Mouse (Mus musculus) forebrain, embryonic 14.5 days (tissue): Measurements from ENCODE around the gene Zc3h10. TPM values are rescaled to one million over a fixed set of nuclear protein-coding genes. Genes with fewer than 3 reads are reported as not detected.
"Not testable (repeated sequence)": the region's sequence is repeated elsewhere in the genome, so short reads cannot be mapped to it uniquely, and the experiment has no call there.

Source experiments
- ATAC-seq: fragments of 200-750 bp; cut with Nextera tagmentation; 2 replicates; pipeline ENCODE4 v1.8.0; 2017; ENCODE audit warnings: mild to moderate bottlenecking, moderate library complexity
- DNase-seq: peaks from one replicate; pipeline ENCODE4 v3.0.0-alpha.2; 2015; ENCODE audit warnings: low spot score
- H3K27ac ChIP-seq: fragments of 300-500 bp; sonication (generic); 2 replicates; pipeline ENCODE4 v1.5.1; 2014; ENCODE audit warnings: low read depth, mild to moderate bottlenecking, control low read depth, low read length, moderate library complexity
- H3K27me3 ChIP-seq: fragments of 300-500 bp; sonication (generic); replicated peaks from 2 replicates; pipeline ENCODE4 v1.6.1; 2014; ENCODE audit warnings: low read length, control low read depth, mixed read lengths; ENCODE audit not compliant: control insufficient read depth, insufficient read depth
- H3K36me3 ChIP-seq: fragments of 300-500 bp; sonication (generic); 2 replicates; pipeline ENCODE4 v1.6.1; 2014; ENCODE audit warnings: low read length, control low read depth; ENCODE audit not compliant: control insufficient read depth, insufficient read depth
- H3K4me1 ChIP-seq: fragments of 300-500 bp; sonication (generic); 2 replicates; pipeline ENCODE4 v1.6.1; 2014; ENCODE audit warnings: antibody characterized with exemption, low read length, control low read depth; ENCODE audit not compliant: control insufficient read depth, insufficient read depth
- H3K4me2 ChIP-seq: fragments of 300-500 bp; sonication (generic); 2 replicates; pipeline ENCODE4 v1.6.1; 2014; ENCODE audit warnings: mild to moderate bottlenecking, control low read depth, low read length
- H3K4me3 ChIP-seq: fragments of 300-500 bp; sonication (generic); 2 replicates; pipeline ENCODE4 v1.5.1; 2014; ENCODE audit warnings: low read depth, low read length, control low read depth
- H3K9ac ChIP-seq: fragments of 300-500 bp; sonication (generic); 2 replicates; pipeline ENCODE4 v1.6.1; 2014; ENCODE audit warnings: mild to moderate bottlenecking, low read length, control low read depth, moderate library complexity
- H3K9me3 ChIP-seq: fragments of 300-500 bp; sonication (generic); replicated peaks from 2 replicates; pipeline ENCODE4 v1.6.1; 2016; ENCODE audit warnings: low read length, control low read depth, mixed read lengths; ENCODE audit not compliant: control insufficient read depth
- WGBS: fragments of 180-500 bp; shearing (Covaris S2); extraction: QIAGEN DNeasy Blood & Tissue Kit; methylation state at CpG from one replicate; pipeline ENCODE4 v1.1.7; 2014; 5-methylcytosine and 5-hydroxymethylcytosine counted together
- polyA plus RNA-seq: library from polyadenylated mRNA; unstranded; fragments of >200 nt; fragmentation: Nextera tagmentation; extraction: Ambion mirVana; gene quantifications from 2 replicates; pipeline ENCODE4 v1.2.1, GENCODE M21; 2014

Zc3h10 gene
- polyA plus RNA-seq, 1 experiment from 2014 or later = 16.2 TPM

DNA sequence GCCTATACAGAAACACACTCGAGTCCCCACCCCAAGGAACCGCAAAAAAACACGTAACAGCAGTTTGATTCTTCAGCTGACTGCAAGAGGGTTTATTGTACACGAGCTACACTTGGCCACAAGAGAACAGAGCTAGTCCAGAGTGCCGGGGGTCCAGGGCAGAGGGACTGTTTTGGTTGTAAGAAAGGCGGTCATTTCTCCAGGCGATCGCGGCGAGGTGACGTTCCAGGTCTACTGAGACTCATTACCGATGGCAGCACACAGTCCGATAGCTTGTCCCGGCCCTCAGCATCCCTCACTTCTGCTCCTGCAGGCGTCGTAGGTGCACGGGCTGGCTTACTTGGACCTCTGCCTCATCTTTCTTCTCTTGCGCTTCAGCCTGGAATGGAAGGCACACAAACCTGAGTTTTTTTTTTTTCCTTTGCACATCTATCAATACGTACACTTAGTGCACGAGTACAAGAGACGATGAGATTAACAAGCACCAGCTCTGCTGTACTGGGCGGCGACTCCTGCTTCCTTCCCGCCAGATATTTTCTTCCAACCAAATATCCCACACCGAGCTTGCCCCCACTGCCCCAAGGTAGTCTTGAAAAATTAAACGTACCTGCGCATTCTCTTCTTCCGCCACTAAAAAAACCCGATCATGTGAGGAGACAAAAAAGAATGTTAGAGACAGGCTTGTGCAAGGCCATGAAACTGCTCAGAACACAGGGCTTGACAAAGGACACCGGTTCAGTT lies 647 bp upstream of the Zc3h10 start:
- under 1% methylated on average over 20 of the region's 30 CpGs for WGBS
- ATAC-seq, H3K9me3 ChIP-seq, DNase-seq, H3K4me1 ChIP-seq, H3K27me3 ChIP-seq: not testable (repeated sequence)
- Histone ChIP-seq H3K36me3 (peaks cover 27% of the 10 kb centered on the region), H3K27ac (peak overlapping the region; percentile 97), H3K4me2 (peak overlapping the region; percentile 87), H3K9ac (peak overlapping the region; percentile 92), H3K4me3 (peak overlapping the region; percentile 63)

DNA sequence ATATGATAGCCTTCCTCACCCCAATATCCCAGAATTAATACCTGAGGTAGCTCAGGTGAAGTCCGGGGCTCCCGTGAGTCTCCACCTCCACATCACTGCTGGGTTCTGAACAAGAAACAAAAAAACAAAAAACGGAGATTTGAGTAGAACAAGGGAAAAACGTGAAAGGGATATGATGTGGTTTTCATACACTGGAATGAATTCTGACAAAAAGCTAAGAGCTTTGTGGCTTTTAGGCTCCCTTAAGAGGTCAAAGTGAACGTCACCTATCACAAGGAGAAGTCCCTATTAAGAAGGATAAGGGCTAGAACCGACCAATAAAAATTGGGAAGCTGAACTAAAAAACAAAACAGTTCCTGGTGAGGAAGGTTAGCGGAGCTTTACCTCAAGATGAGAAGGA lies 787 bp downstream of the Zc3h10 start:
- peak overlapping the region; percentile 63 for H3K4me3 ChIP-seq
- peak overlapping the region; percentile 97 for H3K27ac ChIP-seq
- peaks cover 7% of the 10 kb centered on the region; the same call in 1 of the 2 replicates for H3K4me1 ChIP-seq
- DNase-seq (no peak), ATAC-seq (no peak)
- 25% methylated on average over 7 of the region's 7 CpGs for WGBS
- peak overlapping the region; percentile 87 for H3K4me2 ChIP-seq
- peak overlapping the region; percentile 71 for H3K9ac ChIP-seq
- no peaks in the 10 kb centered on the region for H3K9me3 ChIP-seq
- no peaks in the 10 kb centered on the region for H3K27me3 ChIP-seq
- H3K36me3 ChIP-seq = peaks cover 41% of the 10 kb centered on the region

DNA sequence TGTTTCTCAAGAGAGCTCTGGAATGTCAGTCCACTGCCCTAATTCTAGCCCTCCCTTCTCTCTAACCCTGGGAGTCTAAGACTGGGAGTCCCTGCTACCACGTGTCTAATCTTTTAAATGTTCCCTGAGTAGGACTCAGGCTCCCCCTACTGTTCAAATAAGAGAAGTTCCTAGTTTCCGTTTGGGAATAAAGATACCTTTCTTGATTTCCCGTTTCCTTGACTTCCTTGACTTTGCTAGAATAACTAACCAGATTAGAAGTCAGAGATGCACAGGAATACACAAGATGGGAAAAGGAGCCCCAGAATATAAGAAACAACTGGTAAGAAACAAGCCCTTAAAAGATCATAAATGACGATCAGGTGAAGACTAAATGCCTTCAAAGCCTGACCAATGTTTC lies 1.2 kb downstream of the Zc3h10 start:
- ATAC-seq (no peak), DNase-seq (peak; percentile 79)
- Histone ChIP-seq H3K27me3 (no peaks in the 10 kb centered on the region), H3K4me3 (peak overlapping the region; percentile 63), H3K36me3 (peaks cover 44% of the 10 kb centered on the region), H3K9me3 (no peaks in the 10 kb centered on the region), H3K4me2 (peak overlapping the region; percentile 87), H3K4me1 (peaks cover 7% of the 10 kb centered on the region; the same call in 1 of the 2 replicates), H3K9ac (peak overlapping the region; percentile 71; the same call in 1 of the 2 replicates), H3K27ac (no peak overlapping the region)
- WGBS = 14% methylated on average over 4 of the region's 4 CpGs

DNA sequence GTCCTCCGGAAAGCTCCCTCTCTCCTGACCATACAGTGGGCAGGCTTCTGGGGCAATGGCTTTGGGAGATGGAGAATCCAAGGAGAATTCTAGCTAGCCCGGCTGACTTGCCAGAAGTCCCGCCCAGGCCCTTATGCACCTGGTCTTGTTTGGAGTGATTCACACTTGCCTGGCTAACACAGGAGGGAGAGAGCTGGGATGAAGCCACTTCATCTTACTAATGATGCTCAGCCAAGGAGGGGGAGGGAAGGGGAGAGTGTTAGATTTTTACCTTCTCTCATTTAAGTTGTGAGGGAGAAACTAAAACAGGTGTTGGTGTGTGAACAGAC lies 2.0 kb downstream of the Zc3h10 start:
- Histone ChIP-seq H3K9me3 (no peaks in the 10 kb centered on the region), H3K4me1 (peaks cover 7% of the 10 kb centered on the region; the same call in 1 of the 2 replicates), H3K4me3 (no peak overlapping the region), H3K36me3 (peaks cover 48% of the 10 kb centered on the region), H3K4me2 (no peak overlapping the region), H3K9ac (no peak overlapping the region), H3K27ac (no peak overlapping the region), H3K27me3 (no peaks in the 10 kb centered on the region)
- DNase-seq (no peak), ATAC-seq (no peak)
- 94% methylated on average over 3 of the region's 3 CpGs for WGBS

DNA sequence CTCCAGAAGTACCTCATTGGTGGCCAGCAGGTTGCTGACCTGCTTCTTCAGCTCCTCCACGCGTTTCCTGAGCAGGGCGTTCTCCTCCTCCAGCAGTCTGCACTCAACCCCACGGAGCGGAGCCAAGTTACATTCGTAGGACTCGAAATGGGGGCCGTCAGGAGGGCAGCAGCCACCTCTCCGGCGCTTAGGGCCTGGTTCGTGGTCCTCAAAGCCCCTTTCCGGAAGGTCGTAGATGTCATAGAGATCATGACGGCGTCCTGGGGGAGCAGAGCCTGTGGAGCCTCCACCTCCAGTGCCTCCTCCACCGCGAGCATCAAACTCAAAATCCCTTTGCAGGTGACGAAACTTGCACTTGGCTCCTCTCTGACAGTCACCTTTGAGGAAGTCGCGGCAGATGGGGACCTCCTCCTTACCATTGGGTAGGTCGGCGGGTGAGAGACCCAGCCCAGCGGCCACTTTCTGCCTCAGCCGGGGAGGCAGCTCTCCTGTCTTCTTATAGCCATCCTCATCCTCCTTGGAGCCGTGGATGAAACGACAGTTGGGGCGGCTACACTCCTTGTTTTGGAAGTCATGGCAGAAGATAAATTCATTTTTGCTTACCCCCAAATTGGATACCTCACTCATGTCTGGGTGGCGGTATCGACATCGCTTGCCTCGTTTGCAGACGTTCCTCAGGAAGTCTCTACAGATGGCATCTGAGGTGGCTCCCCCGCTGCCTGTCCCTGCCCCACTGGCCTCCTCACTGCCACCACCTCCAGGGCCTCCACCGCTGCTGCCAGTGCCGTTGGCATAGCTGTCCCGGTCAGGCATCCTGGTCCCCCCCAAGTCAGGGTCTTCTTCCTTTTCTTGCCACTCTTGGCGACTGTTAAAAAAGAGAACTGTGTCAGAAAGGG lies 2.7 kb downstream of the Zc3h10 start:
- ATAC-seq = no peak
- Histone ChIP-seq H3K9me3 (no peaks in the 10 kb centered on the region), H3K4me3 (no peak overlapping the region), H3K4me2 (no peak overlapping the region), H3K27ac (no peak overlapping the region), H3K9ac (no peak overlapping the region), H3K4me1 (peaks cover 7% of the 10 kb centered on the region; the same call in 1 of the 2 replicates), H3K27me3 (no peaks in the 10 kb centered on the region), H3K36me3 (peaks cover 48% of the 10 kb centered on the region)
- WGBS = 93% methylated on average over 37 of the region's 37 CpGs
- DNase-seq = no peak

DNA sequence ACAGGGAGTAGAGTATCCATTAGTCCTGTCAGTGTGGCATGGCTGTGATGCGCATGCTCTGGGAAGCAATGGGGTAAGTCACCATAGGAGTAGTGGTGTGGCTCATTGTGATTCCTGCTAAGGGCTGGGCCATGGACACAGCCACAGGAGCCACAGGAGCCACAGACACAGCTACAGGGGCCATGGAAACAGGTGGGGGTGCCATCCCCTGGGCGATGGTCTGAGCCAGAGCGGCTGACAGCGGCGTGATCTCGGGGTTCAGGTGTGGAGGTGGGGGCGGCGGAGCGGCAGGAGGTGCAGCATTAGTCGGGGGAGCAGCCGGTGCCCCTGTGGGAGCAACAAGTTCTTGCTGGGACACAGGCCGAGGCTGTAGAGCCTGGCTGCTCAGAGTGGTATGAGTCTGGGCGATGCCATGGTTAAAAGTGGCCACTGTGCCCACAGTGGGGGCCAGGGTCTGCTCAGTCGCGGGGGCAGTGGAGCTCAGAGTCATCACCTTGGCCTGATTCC lies 3.4 kb downstream of the Zc3h10 start:
- peaks cover 48% of the 10 kb centered on the region for H3K36me3 ChIP-seq
- 96% methylated on average over 15 of the region's 15 CpGs for WGBS
- DNase-seq (no peak), ATAC-seq (no peak)
- H3K9ac ChIP-seq = no peak overlapping the region
- no peak overlapping the region for H3K27ac ChIP-seq
- H3K4me1 ChIP-seq = peaks cover 7% of the 10 kb centered on the region; the same call in 1 of the 2 replicates
- H3K4me3 ChIP-seq = no peak overlapping the region
- H3K4me2 ChIP-seq = no peak overlapping the region
- H3K27me3 ChIP-seq = no peaks in the 10 kb centered on the region
- H3K9me3 ChIP-seq = no peaks in the 10 kb centered on the region

DNA sequence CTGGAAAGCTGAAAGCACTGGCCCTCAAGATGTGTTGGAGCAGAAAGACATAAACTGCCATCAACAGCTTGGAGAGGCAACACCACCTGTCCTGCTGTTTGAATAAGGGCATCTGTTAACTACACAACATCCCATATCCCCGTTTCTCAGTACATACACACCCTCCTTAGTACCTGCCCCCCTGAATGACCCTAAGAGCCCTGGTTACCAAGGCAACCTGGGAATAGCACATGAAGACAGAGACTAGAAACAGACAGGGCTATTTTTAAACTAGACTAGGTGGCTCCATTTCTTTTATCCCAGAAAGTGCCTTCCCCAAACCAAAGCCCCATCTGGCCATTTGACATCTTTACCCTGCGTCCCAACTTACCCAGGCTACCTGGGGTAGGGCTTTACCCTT lies 4.5 kb downstream of the Zc3h10 start:
- Histone ChIP-seq H3K4me3 (no peak overlapping the region), H3K9ac (no peak overlapping the region), H3K27ac (no peak overlapping the region), H3K4me1 (peaks cover 7% of the 10 kb centered on the region; the same call in 1 of the 2 replicates), H3K4me2 (no peak overlapping the region), H3K27me3 (no peaks in the 10 kb centered on the region), H3K9me3 (no peaks in the 10 kb centered on the region), H3K36me3 (peaks cover 48% of the 10 kb centered on the region)
- 75% methylated on average over 2 of the region's 2 CpGs for WGBS
- DNase-seq (no peak), ATAC-seq (no peak)

DNA sequence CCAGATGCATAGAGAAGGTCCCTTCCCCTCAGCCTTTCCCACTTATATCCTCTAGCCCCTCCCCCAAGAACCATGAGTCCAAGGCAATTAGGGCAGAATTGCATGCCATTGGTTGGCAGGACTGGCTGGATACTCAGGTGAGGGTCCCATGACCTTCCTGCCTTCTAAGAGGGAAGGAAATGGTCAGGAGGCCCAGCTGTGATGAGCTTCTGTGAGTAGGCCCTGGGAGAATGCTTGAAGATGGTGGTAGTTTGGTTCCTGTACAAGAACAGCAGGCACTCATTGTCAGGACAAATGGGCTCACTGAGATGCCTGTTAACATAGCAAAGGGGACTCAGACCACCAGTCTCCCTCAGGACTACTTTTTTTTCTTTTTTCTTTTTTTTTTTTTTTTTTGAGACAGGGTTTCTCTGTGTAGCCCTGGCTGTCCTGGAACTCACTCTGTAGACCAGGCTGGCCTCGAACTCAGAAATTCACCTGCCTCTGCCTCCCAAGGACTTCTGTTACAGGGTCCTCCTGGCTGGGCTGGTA lies 9.2 kb downstream of the Zc3h10 start:
- Histone ChIP-seq H3K36me3 (peaks cover 23% of the 10 kb centered on the region), H3K4me1 (no peaks in the 10 kb centered on the region), H3K4me2 (no peak overlapping the region), H3K9ac (no peak overlapping the region), H3K9me3 (no peaks in the 10 kb centered on the region), H3K4me3 (no peak overlapping the region), H3K27ac (no peak overlapping the region), H3K27me3 (no peaks in the 10 kb centered on the region)
- DNase-seq (no peak), ATAC-seq (no peak)
- WGBS = 89% methylated on average over 1 of the region's 1 CpGs
